Mouse (Mus musculus): ENCODE results near the gene Adarb1.

The Adarb1 gene

GRCm38 (mm10) chr10:77385731-77386130 is 32.3 kb downstream of the Adarb1 start:
- no peak for DNase-seq (ENCODE audit: low spot score in 2 of 2)

- DNase-seq (ENCODE audit: low spot score in 2 of 2): no peak
Observed at GRCm38 (mm10) chr10:77383045-77383444, 35.0 kb downstream of the Adarb1 start.

GRCm38 (mm10) chr10:77381191-77381590 is 36.9 kb downstream of the Adarb1 start:
- no peak for DNase-seq (ENCODE audit: low spot score in 2 of 2)

GRCm38 (mm10) chr10:77380716-77381115 is 37.4 kb downstream of the Adarb1 start:
- no peak for DNase-seq (ENCODE audit: low spot score in 2 of 2)

GRCm38 (mm10) chr10:77379199-77379598 is 38.9 kb downstream of the Adarb1 start:
- no peak for DNase-seq (ENCODE audit: low spot score in 2 of 2)

GRCm38 (mm10) chr10:77376056-77376455 is 42.0 kb downstream of the Adarb1 start:
- DNase-seq (ENCODE audit: low spot score in 2 of 2): no peak

- no peak for DNase-seq (ENCODE audit: low spot score in 2 of 2)
Observed at GRCm38 (mm10) chr10:77374948-77375347, 43.1 kb downstream of the Adarb1 start.

- no peak for DNase-seq (ENCODE audit: low spot score in 2 of 2)
Observed at GRCm38 (mm10) chr10:77374407-77374806, 43.7 kb downstream of the Adarb1 start.

- no peak for DNase-seq (ENCODE audit: low spot score in 2 of 2)
Observed at GRCm38 (mm10) chr10:77370129-77370528, 47.9 kb downstream of the Adarb1 start.

- DNase-seq (ENCODE audit: low spot score in 2 of 2): no peak
Observed at GRCm38 (mm10) chr10:77367973-77368372, 50.1 kb downstream of the Adarb1 start.

GRCm38 (mm10) chr10:77366959-77367358 is 51.1 kb downstream of the Adarb1 start:
- no peak for DNase-seq (ENCODE audit: low spot score in 2 of 2)

GRCm38 (mm10) chr10:77365212-77365611 is 52.9 kb downstream of the Adarb1 start:
- no peak for DNase-seq (ENCODE audit: low spot score in 2 of 2)

GRCm38 (mm10) chr10:77360486-77360885 is 57.6 kb downstream of the Adarb1 start:
- no peak for DNase-seq (ENCODE audit: low spot score in 2 of 2)

- DNase-seq (ENCODE audit: low spot score in 2 of 2): no peak
Observed at GRCm38 (mm10) chr10:77357957-77358356, 60.1 kb downstream of the Adarb1 start.

GRCm38 (mm10) chr10:77353031-77353745 is 64.9 kb downstream of the Adarb1 start:
- DNase-seq (ENCODE audit: low spot score in 2 of 2): peak; percentile 57 to 68

GRCm38 (mm10) chr10:77342842-77343241 is 75.2 kb downstream of the Adarb1 start:
- no peak for DNase-seq (ENCODE audit: low spot score in 2 of 2)

- no peak for DNase-seq (ENCODE audit: low spot score in 2 of 2)
Observed at GRCm38 (mm10) chr10:77341711-77342110, 76.4 kb downstream of the Adarb1 start.

GRCm38 (mm10) chr10:77341059-77341458 is 77.0 kb downstream of the Adarb1 start:
- no peak for DNase-seq (ENCODE audit: low spot score in 2 of 2)

GRCm38 (mm10) chr10:77339871-77340341 is 78.2 kb downstream of the Adarb1 start:
- DNase-seq (ENCODE audit: low spot score in 2 of 2): peak in 1 of 2 experiments; percentile 5

- DNase-seq (ENCODE audit: low spot score in 2 of 2): no peak
Observed at GRCm38 (mm10) chr10:77333518-77333917, 84.6 kb downstream of the Adarb1 start.

GRCm38 (mm10) chr10:77329446-77330094 is 88.5 kb downstream of the Adarb1 start:
- no peak for DNase-seq (ENCODE audit: low spot score in 2 of 2)

- no peak for DNase-seq (ENCODE audit: low spot score in 2 of 2)
Observed at GRCm38 (mm10) chr10:77324716-77325115, 93.4 kb downstream of the Adarb1 start.

GRCm38 (mm10) chr10:77321611-77322010 is 96.5 kb downstream of the Adarb1 start:
- DNase-seq (ENCODE audit: low spot score in 2 of 2): no peak

Data from urinary bladder, adult 18-20 months (tissue).